Mouse (Mus musculus): Measurements from ENCODE around the gene Scarb2. TPM values are rescaled to one million over a fixed set of nuclear protein-coding genes. Genes with fewer than 3 reads are reported as not detected.

The Scarb2 gene
- polyA plus RNA-seq (2014; fragmentation: Illumina TruSeq; extraction: RNeasy Lipid Tissue Mini Kit (QIAGEN cat#74804); ENCODE audit: low read depth, low replicate concordance) = 52.7 TPM

DNA sequence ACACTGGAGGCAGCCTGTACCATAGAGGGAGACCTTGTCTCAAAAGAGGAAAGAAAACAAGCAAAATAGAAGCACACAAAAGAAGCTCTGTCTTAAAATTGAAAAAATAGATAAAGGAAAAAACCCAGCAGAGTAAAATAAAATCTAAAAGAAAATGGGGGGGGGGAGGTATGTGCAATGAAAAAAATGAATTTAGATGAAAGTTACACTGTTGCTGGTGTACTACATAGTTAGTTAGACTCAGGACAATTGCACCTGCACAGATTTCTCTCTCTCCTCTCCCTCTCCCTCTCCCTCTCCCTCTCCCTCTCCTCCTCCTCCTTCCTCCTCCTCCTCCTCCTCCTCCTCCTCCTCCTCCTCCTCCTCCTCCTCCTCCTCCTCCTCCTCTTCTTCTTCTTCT, at the start of gene Scarb2:
TSS of gene Scarb2 (minus strand) at position 101 of the 400 bp plus-strand sequence.

GRCm38 (mm10) chr5:92554891-92555511, 48.4 kb upstream of the Scarb2 start, which contains the start of gene Fam47e:
Fam47e (plus strand) TSS chr5:92555069.

GRCm38 (mm10) chr5:92435025-92435584, 71.5 kb downstream of the Scarb2 start, which contains the start of gene Nup54:
Nup54 (minus strand) TSS chr5:92435219.

Other genes starting within 250 kb of the Scarb2 start
- gene Naaa, start 228.7 kb downstream of the Scarb2 start, polyA plus RNA-seq (2014; fragmentation: Illumina TruSeq; extraction: RNeasy Lipid Tissue Mini Kit (QIAGEN cat#74804); ENCODE audit: low read depth, low replicate concordance) = 6.7 TPM
- gene Sdad1, start 196.4 kb downstream of the Scarb2 start, polyA plus RNA-seq (2014; fragmentation: Illumina TruSeq; extraction: RNeasy Lipid Tissue Mini Kit (QIAGEN cat#74804); ENCODE audit: low read depth, low replicate concordance) = 9.9 TPM
- 2.2 TPM for gene Cxcl9, start 178.8 kb downstream of the Scarb2 start, polyA plus RNA-seq (2014; fragmentation: Illumina TruSeq; extraction: RNeasy Lipid Tissue Mini Kit (QIAGEN cat#74804); ENCODE audit: low read depth, low replicate concordance)
- 9.2 TPM for gene Art3, start 175.0 kb downstream of the Scarb2 start, polyA plus RNA-seq (2014; fragmentation: Illumina TruSeq; extraction: RNeasy Lipid Tissue Mini Kit (QIAGEN cat#74804); ENCODE audit: low read depth, low replicate concordance)
- 6.3 TPM for gene Cxcl10, start 157.9 kb downstream of the Scarb2 start, polyA plus RNA-seq (2014; fragmentation: Illumina TruSeq; extraction: RNeasy Lipid Tissue Mini Kit (QIAGEN cat#74804); ENCODE audit: low read depth, low replicate concordance)
- gene Nup54, start 71.6 kb downstream of the Scarb2 start, polyA plus RNA-seq (2014; fragmentation: Illumina TruSeq; extraction: RNeasy Lipid Tissue Mini Kit (QIAGEN cat#74804); ENCODE audit: low read depth, low replicate concordance) = 34.6 TPM
- 1.4 TPM for gene Fam47e, start 48.2 kb upstream of the Scarb2 start, polyA plus RNA-seq (2014; fragmentation: Illumina TruSeq; extraction: RNeasy Lipid Tissue Mini Kit (QIAGEN cat#74804); ENCODE audit: low read depth, low replicate concordance)
- gene Stbd1, start 96.2 kb upstream of the Scarb2 start, polyA plus RNA-seq (2014; fragmentation: Illumina TruSeq; extraction: RNeasy Lipid Tissue Mini Kit (QIAGEN cat#74804); ENCODE audit: low read depth, low replicate concordance) = 6.3 TPM
- 2.5 TPM for gene Ccdc158, start 168.4 kb upstream of the Scarb2 start, polyA plus RNA-seq (2014; fragmentation: Illumina TruSeq; extraction: RNeasy Lipid Tissue Mini Kit (QIAGEN cat#74804); ENCODE audit: low read depth, low replicate concordance)
- 2.1 TPM for gene Shroom3, start 176.6 kb upstream of the Scarb2 start, polyA plus RNA-seq (2014; fragmentation: Illumina TruSeq; extraction: RNeasy Lipid Tissue Mini Kit (QIAGEN cat#74804); ENCODE audit: low read depth, low replicate concordance)